ENCODE assay signal across 8 mouse cellular contexts in the genomic region with DNA sequence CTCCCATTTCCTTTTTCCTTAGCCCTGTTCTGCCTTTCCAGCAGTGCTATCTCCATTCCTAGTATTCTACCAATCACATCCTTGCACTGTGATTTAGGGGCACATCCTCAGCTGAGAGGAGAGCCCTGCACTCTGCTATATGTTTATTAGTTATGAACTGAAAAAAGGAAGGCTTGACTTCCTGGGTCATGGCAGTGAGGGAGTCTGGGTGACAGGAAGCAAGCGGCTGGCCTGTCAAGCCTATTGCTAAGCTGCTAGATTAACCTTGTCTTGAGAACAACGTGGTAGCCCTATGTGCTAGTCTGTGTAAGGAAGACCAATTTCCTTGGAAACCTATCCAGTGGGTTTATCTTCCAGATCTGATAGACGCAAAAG. TPM values are rescaled to one million over a fixed set of nuclear protein-coding genes. Genes with fewer than 3 reads are reported as not detected.
A peak's percentile ranks its signal among the peaks of the same experiment; 100 is the strongest.
DNase-seq lines count a peak whose midpoint lies in the region; ATAC-seq and TF ChIP-seq lines count a peak whose summit lies in the region.

No protein-coding gene starts in this region.

- peak overlapping the region; percentile 84 for H3K4me3 ChIP-seq in E14TG2a.4 (replicated peaks; ENCODE audit: low read length)
- H3K4me3 ChIP-seq in embryonic facial prominence, embryonic 15.5 days (replicated peaks), result peak overlapping the region; percentile 51
- H3K4me3 ChIP-seq in hindbrain, embryonic 12.5 days, result peak overlapping the region; percentile 46

- no peaks in the 10 kb centered on the region for H3K27me3 ChIP-seq in E14TG2a.4 (ENCODE audit: insufficient read depth, low read length)
- no peaks in the 10 kb centered on the region for H3K27me3 ChIP-seq in embryonic facial prominence, embryonic 15.5 days
- no peaks in the 10 kb centered on the region for H3K27me3 ChIP-seq in hindbrain, embryonic 12.5 days

- TF ChIP-seq CTCF in E14TG2a.4 (conservative IDR thresholded peaks at IDR 0.05; ENCODE audit: low read length), result no peak

- WGBS in embryonic facial prominence, embryonic 15.5 days, result 14% methylated on average over 3 of the region's 3 CpGs
- 15% methylated on average over 3 of the region's 3 CpGs for WGBS in hindbrain, embryonic 12.5 days

- peak overlapping the region; percentile 49 for H3K4me2 ChIP-seq in embryonic facial prominence, embryonic 15.5 days (replicated peaks)
- peak overlapping the region; percentile 53 for H3K4me2 ChIP-seq in hindbrain, embryonic 12.5 days (replicated peaks)

- peak; percentile 24; the same call in 1 of the 2 replicates for ATAC-seq in embryonic facial prominence, embryonic 15.5 days (ENCODE audit: insufficient number of reproducible peaks, low FRiP score, low TSS enrichment, low read depth)
- peak; percentile 70 for ATAC-seq in hindbrain, embryonic 12.5 days (ENCODE audit: low FRiP score)

- H3K9me3 ChIP-seq in E14TG2a.4 (ENCODE audit: low read length), result no peaks in the 10 kb centered on the region
- no peaks in the 10 kb centered on the region for H3K9me3 ChIP-seq in embryonic facial prominence, embryonic 15.5 days (replicated peaks)
- no peaks in the 10 kb centered on the region for H3K9me3 ChIP-seq in hindbrain, embryonic 12.5 days (replicated peaks)

- peak; percentile 6 for DNase-seq in adrenal gland, adult 8-10 months
- DNase-seq in layer of hippocampus, postnatal 25 days (ENCODE audit: extremely low spot score in 1 of 2, low spot score in 1 of 2), result peak; percentile 4 to 10
- DNase-seq in lung, postnatal 10 days, result peak; percentile 16
- peak; percentile 58 for DNase-seq in retina, postnatal 1 day
- no peak for DNase-seq in urinary bladder, adult 2 months (ENCODE audit: low spot score)

- H3K9ac ChIP-seq in embryonic facial prominence, embryonic 15.5 days, result peak overlapping the region; percentile 23; the same call in 1 of the 2 replicates
- H3K9ac ChIP-seq in hindbrain, embryonic 12.5 days, result peak overlapping the region; percentile 54

- H3K4me1 ChIP-seq in E14TG2a.4 (replicated peaks; ENCODE audit: low read depth, low read length), result 0 out of 2 replicates have a peak, but pooled peaks cover 2% of the 10 kb centered on the region
- no peaks in the 10 kb centered on the region for H3K4me1 ChIP-seq in embryonic facial prominence, embryonic 15.5 days
- no peaks in the 10 kb centered on the region for H3K4me1 ChIP-seq in hindbrain, embryonic 12.5 days

- peak overlapping the region; percentile 80 for H3K27ac ChIP-seq in embryonic facial prominence, embryonic 15.5 days (replicated peaks)
- peak overlapping the region; percentile 88 for H3K27ac ChIP-seq in hindbrain, embryonic 12.5 days

- H3K36me3 ChIP-seq in E14TG2a.4 (ENCODE audit: insufficient read depth, low read length), result no peaks in the 10 kb centered on the region
- H3K36me3 ChIP-seq in embryonic facial prominence, embryonic 15.5 days, result no peaks in the 10 kb centered on the region
- H3K36me3 ChIP-seq in hindbrain, embryonic 12.5 days, result no peaks in the 10 kb centered on the region

RNA-seq across cellular contexts. Expression of gene Mcts1, which starts 0.6 kb away (rescaled TPM):
- 10 to 100 TPM; 67.1 to 79.3 (median 72.5) TPM for total RNA-seq in adrenal gland, adult 8-10 months (2022)
- polyA plus RNA-seq in embryonic facial prominence, embryonic 15.5 days (2015; fragmentation: Nextera tagmentation; extraction: Ambion mirVana), result 93.7 and 93.9 TPM in 2 replicates
- polyA plus RNA-seq in hindbrain, embryonic 12.5 days (2016; fragmentation: Nextera tagmentation; extraction: Ambion mirVana), result 125 TPM in 2 replicates
- total RNA-seq in layer of hippocampus, postnatal 25 days (2021), result 10 to 100 TPM; 92.2 to 93.4 TPM
- 73.7 and 89.4 TPM in 2 replicates for polyA plus RNA-seq in urinary bladder, adult 2 months (2012; rRNA removed)

RNA-seq across cellular contexts. Expression of gene Cul4b, which starts 25.0 kb away (rescaled TPM):
- 10 to 100 TPM; 39.7 to 43.5 (median 41.5) TPM for total RNA-seq in adrenal gland, adult 8-10 months (2022)
- 22.5 and 23.7 TPM in 2 replicates for polyA plus RNA-seq in embryonic facial prominence, embryonic 15.5 days (2015; fragmentation: Nextera tagmentation; extraction: Ambion mirVana)
- 31.5 and 33.8 TPM in 2 replicates for polyA plus RNA-seq in hindbrain, embryonic 12.5 days (2016; fragmentation: Nextera tagmentation; extraction: Ambion mirVana)
- 10 to 100 TPM; 32.2 to 34.7 TPM for total RNA-seq in layer of hippocampus, postnatal 25 days (2021)
- polyA plus RNA-seq in urinary bladder, adult 2 months (2012; rRNA removed), result 12.4 and 14.6 TPM in 2 replicates

RNA-seq across cellular contexts. Expression of gene C1galt1c1, which starts 33.9 kb away (rescaled TPM):
- 10 to 100 TPM; 18.3 to 31.5 (median 22.9) TPM for total RNA-seq in adrenal gland, adult 8-10 months (2022)
- polyA plus RNA-seq in embryonic facial prominence, embryonic 15.5 days (2015; fragmentation: Nextera tagmentation; extraction: Ambion mirVana), result 30.1 and 32.3 TPM in 2 replicates
- polyA plus RNA-seq in hindbrain, embryonic 12.5 days (2016; fragmentation: Nextera tagmentation; extraction: Ambion mirVana), result 25.9 and 29.0 TPM in 2 replicates
- 10 to 100 TPM; 22.7 to 25.6 TPM for total RNA-seq in layer of hippocampus, postnatal 25 days (2021)
- polyA plus RNA-seq in urinary bladder, adult 2 months (2012; rRNA removed), result 33.1 and 41.3 TPM in 2 replicates
